Mouse (Mus musculus) frontal cortex, postnatal 10 days (tissue): ENCODE results near the gene Ncor1.
A peak's percentile ranks its signal among the peaks of the same experiment; 100 is the strongest.
"Not testable (repeated sequence)": the region's sequence is repeated elsewhere in the genome, so short reads cannot be mapped to it uniquely, and the experiment has no call there.

ENCODE experiments used
- DNase-seq, 2 experiments: peaks; one replicate each; pipeline ENCODE4 v3.0.0; 2022; ENCODE audit warnings: low spot score in 2 of 2, mixed read lengths in 1 of 2

Gene Ncor1

DNA sequence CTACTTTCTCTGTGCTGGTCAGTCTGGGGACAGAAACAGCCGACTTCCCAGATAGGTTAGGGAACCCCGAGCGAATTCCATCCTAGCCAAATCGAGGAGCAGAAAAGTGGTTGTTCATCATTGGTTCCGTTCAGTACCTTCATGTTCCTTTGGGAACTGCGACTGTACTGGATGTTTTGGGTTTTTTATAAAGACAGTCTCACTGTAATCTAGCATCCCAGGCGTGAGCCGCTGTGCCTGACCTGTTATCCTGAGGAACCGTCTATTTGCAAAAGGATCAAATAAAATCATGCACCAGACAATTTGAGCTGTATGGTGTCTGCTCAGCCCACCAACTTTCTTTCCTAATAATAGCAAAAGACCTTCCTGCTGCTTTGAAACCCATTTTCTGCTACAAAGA, 439 bp upstream of the Ncor1 start:
- DNase-seq: no peak

DNA sequence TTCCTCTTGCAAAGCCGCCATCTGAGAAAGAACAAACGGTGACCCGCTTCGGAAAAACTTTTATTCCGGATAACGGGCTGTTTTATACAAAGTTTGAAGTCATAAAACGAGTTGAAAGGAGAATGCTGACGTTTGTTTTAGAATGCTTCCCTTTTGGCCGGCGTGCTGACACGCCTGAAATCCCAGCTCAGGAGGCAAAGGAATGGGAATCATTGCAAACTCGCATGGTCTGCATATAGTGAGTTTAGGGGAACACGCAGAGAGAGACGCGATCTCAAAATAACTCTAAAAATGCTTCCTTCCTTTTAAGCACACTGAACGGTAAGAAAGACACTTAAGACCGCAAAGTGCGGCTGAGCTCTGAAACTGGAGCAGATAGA, 460 bp downstream of the Ncor1 start:
- no peak for DNase-seq

DNA sequence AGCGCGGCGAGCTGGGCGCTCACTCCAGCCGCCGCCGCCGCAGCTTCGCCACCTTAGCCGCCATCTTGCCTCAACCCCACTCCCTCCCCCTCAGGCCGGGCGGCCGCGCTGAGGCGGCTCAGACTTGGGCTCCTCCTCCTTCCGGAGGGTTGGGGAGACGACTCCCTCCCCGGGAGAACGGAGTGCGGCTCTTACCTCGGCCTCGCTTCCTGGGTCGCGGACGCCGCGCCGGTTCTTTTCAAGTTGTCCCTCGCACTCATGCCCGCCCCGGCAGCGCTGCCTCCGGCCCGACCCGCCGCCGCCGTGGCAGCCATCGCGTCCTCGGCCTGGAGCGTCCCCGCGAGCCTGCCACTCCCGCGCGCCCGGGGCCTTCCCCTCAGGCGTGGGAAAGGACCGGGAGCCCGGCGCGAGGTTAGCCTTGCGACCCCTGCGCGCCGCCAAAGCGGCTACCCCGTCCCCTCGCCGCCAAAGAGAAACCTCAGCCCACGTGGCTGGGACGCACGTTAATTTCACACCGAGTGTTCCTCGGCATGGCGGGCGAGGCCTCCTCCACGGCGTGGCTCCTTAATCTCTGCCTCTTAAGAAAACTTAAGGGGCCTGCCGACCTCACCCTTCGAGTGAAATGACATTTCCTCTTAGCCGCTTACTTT, 975 bp downstream of the Ncor1 start:
- DNase-seq: peak; percentile 78 to 88

DNA sequence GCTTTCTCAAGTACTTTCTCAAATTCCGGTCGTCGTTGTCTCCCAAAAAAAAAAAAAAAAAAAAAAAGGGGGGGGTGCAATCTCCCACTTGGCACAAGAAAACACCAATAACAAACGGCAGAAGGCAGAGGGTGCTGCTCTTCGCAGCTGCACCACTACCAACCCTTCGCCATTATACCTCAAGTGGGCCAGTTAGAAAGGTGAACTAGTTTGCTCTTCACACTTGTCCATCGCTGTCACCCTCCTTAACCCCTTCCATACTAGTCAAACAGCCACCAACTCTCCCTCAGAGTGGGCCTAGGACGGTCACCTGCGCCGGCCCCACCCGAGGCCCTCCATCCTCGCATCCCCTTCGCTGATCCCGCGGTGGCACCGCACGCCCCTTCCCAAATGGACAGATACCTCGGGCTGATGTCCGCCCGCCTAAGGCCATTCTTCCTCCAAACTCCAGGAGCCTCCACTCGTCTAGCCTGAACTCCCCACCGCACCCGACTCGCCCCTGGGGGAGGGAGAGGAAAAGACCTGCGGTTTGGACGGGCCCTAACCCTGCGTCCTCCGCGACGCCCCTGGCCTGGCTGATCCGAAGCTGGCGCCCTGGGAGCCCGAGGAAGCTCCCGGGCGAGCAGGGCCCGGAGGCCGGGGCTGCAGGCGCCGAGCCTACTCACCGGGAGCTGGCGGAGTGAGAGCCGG, 1.7 kb downstream of the Ncor1 start:
- DNase-seq: peak in 1 of 2 experiments; percentile 40

DNA sequence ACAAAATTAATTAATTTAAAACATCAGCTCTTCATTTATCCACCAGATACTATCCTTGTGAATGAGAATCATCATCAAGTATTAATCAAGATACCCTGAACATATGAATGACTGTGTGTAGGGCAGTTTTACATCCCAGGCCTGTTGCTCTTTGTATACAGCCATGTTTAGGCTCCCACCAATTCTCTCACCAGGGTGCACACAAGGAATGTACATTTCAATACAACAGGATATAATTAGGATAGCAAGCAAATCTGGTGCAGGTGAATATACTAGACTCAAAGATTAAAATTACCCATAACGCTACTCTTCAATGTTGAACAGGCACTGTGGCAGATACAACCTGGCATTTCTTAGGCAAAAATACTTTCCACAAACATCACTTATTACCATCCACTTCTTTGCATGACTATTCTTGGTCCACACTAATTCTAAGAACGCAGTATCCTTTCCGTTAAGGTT, 2.3 kb downstream of the Ncor1 start:
- no peak for DNase-seq

DNA sequence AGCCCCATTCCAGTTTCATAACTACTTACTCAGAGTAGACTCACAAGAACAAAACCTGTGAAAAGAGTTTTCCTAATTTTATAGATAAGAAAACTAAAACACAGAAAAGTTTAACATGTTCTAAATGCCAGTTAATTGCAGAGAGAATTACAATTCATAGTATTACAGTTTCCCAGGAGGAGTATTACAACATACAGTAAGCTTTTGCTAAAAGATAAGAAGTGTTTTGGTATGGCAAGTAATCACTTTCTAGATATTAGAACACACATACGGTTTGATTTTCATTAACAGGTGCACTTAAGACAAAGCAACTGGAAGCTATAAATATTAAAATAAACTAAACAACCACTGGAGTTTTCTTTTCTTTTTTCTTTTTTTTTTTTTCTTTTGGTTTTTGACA, 3.1 kb downstream of the Ncor1 start:
- no peak for DNase-seq

DNA sequence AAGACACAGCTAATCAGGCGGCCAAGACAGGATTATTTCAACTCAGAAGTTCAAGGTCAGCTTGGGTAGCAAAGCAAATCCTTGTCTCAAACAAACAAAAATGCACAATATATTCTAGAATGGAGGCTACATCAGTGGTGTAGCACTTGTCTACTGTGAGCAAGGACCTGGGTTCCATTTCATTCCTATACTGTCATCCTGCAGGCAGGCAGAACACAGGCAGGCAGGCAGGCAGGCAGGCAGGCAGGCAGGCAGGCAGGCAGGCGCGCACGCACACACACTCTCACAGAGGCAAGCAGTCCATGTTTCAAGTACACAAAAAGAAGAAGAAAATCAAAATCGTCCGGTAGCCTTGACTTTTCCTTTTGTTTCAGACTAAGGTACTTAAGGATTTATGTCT, 9.4 kb downstream of the Ncor1 start:
- DNase-seq: no peak

DNA sequence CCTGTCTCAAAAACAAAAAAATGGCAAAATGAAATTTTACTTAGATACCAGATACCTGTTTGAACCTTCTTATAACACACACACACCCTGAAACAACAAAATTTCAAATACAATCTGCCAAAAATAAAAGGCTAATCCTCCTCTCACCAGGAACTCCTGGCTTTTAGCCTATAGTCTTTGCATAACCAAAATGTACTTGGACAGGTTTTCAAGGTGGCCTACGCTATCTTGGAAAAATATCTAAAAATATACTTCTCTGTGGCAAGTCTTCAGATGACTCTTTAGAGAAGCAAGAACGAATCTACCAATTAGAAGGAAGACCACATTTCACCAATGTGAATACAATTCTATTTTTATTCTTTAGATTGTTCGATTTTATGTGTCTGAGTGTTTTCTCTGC, 12.5 kb downstream of the Ncor1 start:
- DNase-seq: no peak

DNA sequence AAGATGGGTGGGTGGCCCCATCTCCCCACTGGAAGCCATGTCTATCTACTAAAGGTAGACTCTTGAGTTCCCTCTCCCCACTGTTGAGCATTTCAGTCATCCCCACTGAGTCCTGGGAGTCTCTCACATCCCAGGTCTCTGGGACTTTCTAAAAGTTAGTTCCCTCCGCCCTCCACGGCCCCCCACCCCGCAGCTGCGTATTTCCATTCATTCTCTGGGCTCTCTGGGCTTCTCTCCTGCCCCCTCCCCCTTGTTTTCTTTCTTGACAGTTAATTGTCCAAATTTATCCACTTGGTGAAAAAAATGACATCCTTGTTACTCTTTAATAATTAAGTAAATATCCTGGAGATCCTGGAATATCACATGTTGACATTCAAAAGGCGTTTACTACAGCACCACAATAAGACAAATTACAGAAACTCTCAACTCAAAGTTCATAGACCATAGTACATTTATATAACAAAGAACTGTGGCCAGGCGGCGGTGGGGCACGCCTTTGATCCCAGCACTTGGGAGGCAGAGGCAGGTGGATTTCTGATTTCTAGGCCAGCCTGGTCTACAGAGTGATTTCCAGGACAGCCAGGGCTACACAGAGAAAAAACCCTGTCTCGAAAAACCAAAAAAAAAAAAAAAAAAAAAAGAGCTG, 17.5 kb downstream of the Ncor1 start:
- no peak for DNase-seq

DNA sequence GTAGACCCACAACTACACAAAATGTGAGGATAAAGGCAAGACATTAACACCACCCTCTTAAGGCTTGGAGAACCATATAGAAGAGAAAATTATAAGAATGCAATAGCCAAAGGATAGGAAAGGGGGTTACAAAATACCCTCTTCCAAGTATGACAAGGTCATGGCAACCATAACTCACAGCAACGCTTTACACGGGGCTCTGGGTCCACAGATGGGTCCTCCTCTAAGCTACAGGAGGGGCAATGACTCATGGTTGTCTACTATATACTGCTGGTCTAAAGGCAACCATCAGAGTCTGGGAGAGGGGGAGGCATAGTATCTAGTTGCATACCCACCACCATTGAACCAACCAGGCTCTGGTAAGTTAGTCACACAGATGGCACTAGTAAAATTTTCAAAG, 26.1 kb downstream of the Ncor1 start:
- no peak for DNase-seq

DNA sequence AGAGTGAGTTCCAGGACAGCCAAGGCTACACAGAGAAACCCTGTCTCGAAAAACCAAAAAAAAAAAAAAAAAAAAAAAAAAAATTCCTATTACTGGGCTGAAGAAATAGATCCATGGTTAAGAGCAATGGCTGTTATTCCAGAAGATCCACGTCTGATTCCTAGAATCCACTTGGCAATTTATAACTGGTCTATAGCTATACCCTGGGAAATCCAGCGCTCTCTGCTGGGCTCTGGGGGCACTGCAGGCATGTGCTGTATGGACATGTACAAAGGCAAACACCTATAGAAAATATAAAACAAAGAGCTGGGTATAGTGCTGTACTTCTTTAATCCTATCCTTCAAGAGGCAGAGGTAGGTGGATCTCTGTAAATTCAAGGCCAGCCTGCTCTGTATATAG, 31.2 kb downstream of the Ncor1 start:
- DNase-seq: no peak

DNA sequence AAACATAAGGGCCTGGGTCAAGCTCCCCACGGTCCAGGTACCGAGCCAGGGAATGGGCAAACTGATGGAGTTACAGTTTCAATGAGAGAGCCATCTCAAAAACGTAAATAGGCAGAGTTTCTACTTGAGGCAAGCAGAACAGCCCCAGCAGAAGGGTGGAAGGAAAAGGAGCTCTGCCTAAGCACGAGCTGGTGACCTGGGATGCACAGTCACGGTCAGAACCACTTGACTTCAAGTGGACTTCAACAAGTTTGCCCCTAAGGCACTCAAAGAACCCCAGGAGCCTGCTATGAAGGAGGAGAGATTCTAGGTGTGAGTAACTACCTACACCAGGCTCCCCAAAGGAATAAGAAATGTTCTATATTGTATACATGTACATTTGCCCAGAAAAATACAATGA, 32.1 kb downstream of the Ncor1 start:
- no peak for DNase-seq

DNA sequence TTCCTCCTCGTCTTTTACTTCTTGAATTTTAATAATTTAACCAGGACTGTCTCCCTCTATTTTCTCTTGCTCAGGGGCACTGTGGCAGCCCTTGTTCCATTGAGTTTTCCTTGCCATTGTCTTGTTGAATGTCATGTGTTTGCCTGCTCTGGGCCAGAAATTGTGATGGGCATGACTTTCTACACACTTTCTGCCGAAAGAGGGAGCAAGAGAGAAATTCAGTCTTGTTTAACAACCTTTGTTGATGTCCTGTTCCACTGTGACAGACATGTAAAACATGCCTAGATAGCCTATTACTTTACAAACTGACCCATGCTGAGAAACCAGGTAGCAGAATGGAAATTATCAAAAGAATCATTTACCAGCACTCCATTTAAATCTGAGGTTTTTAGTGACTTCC, 33.8 kb downstream of the Ncor1 start:
- DNase-seq: no peak

DNA sequence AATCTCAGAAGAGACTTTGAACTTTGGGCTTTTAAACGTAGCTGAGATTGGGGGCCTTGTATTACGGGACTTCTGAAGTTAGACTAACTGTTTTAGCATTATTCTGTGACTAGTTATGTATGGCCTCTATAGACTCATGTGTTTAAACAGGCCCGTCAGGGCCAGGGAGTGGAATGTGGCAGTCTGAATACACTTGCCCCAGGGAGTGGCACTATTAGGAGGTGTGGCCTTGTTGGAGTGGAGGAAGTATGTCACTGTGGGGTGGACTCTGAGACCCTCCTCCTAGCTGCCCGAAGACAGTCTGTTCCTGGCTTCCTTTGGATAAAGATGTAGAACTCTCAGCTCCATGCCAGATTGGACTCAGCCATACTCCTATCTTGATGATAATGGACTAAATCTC, 43.3 kb downstream of the Ncor1 start:
- DNase-seq: no peak

DNA sequence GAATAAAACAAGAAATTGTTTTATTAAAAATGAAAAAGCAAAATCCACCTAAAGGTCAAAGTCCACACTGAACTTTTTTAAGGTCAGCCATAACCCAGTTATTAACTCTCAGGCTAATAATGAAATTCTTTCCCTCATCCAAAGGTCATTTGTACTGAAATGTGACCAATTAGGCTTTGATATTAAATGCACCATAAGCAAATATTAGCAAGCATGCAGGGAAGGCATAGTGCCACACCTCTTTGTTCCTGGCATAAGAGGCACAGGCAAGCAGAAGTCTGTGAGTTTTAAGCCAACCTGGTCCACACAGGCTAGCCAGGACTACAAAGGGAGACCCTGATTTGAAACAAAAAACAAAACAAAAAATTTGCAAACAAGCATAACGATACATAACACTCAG, 48.7 kb downstream of the Ncor1 start:
- DNase-seq: no peak

DNA sequence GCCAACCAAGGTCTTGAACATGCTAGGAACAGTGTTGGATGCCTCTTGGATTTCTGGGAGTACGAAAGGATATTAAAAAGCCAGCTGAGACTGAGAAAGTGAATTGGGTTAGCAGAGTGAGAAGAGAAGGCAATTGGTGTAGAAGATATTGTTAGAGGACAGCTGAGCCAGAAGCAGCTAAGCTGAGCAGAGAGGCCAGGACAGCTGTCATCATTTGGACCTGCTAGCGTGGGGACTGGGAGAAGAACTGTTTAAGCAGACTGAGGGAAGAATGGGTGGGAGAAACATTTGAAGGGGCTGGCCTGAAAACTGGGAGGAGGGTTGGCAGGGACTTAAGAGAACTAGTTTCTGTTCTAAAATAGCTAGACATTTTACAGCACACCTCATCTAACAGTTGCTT, 49.5 kb downstream of the Ncor1 start:
- DNase-seq: no peak

DNA sequence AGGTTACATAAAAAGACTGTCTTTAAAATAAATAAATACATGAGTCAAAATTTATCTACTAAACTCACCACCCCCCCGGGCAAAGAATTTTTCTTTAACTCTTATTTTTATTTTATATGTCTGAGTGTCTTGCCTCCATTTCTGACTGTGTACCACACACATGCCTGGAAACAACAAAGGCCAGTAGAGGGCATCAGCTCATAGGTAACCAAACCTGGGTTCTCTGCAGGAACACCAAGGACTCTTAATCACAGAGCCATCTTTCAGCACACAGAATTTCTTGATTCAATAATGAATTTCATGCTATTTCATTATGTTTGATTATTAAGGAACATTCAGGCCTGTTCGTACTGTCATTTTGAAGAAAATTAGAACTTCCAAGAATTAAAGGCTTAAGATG, 61.9 kb downstream of the Ncor1 start:
- peak in 1 of 2 experiments; percentile 16 for DNase-seq

DNA sequence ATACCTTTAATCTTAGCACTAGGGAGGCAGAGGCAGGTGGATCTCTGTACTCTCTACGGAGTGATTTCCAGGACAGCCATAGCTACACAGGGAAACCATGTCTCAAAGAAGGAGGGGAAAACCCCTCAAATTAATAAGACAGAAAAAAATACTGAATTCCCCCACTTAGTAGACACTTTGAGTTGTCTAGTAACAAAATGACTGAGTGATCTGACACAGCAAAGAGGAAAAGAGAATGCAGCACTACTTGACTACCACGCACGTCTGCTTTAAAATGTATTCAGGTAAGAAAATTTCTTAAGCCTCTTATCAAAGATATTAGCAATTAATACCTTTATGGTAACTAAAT, 70.0 kb downstream of the Ncor1 start:
- DNase-seq: no peak

DNA sequence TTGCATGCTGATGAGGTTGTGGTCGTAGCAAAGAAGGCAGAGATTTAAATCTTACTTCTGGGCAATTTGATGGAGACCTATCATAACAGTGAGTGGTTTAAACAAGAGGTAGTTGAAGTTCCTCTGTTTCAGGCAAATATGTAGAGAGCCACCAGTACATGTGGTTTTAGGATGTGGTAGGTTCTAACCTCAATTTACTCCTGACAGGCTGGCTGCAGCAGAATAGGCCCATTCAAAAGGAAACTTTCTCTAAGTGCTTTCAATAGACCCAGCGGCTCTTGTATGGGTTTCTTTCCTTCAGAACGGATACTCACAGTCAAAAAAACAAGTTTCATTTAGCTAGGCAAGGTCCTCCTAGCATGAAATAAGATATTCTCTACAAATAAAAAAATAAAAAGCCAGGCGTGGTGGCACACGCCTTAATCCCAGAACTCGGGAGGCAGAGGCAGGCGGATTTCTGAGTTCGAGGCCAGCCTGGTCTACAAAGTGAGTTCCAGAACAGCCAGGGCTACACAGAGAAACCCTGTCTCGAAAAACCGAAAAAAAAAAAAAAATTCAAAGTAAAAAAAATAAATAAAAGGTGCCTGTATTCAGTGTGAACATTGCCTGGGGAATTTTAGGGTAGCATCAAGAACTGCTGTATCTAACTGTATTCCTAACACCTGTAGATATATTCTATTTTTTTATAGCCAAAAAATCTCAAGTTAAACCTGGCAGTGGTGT, 70.6 kb downstream of the Ncor1 start:
- DNase-seq: no peak

DNA sequence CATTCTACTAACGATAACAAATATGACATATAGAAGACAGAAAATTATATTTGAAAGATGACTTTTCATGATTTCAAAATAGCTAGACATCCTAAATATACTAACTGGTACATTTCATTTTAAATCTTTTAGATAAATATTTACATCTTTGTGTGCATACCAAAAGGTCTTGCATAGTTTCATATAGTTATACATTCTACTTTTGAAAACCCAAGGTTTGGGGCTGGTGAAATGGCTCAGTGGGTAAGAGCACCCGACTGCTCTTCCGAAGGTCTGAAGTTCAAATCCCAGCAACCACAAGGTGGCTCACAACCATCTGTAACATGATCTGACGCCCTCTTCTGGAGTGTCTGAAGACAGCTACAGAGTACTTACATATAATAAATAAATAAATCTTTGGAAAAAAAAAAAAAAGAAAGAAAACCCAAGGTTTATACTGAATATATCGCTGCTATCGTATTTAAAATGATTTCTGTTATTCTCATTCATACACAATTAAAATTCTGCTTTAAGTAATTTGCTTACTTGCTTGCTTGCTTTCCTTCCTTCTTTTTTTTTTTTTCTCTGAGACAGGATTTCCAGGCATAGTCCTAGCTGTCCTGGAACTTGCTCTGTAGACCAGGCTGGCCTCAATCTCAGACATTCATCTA, 81.0 kb downstream of the Ncor1 start:
- not testable (repeated sequence) for DNase-seq

DNA sequence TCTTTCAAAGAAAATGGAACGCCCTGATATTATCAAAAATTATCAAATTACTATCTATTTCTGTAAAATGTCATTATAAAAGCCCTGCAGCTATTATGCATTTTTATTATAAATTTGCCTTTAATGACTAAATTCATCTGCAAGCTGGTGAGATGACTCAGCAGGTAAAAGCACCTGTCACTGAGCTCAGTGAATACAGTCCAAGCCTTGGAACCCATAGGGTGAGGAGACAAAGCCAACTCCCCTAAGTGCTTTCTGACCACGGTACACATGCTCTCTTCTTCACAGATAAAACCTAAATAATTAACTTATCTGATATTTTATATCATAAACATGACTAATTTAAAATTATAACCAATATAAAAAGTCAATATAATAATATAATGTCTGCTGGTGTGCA, 86.6 kb downstream of the Ncor1 start:
- no peak for DNase-seq

DNA sequence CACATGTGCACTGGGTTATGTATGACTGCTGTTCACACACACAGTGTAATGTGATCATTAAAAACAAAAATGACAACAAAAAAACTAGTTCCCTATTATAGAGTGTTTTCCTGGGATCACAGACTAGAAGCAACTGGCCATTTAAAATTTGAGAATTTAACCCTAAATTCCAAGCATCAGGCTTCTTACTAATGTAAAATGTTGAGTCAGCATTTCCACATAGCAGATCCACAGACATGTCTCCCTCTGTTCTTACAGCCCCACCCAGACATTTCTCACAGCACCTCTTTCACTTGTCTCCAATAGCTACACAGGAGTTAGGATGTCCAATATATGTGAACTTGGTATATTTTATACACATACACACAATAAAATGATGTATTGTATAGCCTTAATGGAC, 88.4 kb downstream of the Ncor1 start:
- DNase-seq: no peak
